Mouse (Mus musculus) liver, embryonic 14 days (tissue): ENCODE data around the gene Kctd8. TPM values are rescaled to one million over a fixed set of nuclear protein-coding genes. Genes with fewer than 3 reads are reported as not detected.

Experiments
- polyA plus RNA-seq: library from polyadenylated mRNA; depleted of rRNA; stranded (reverse); fragments of >200 nt; gene quantifications from 2 replicates; pipeline ENCODE4 v1.2.3, GENCODE M21; 2012; rRNA removed

Gene Kctd8
- polyA plus RNA-seq, result 0.01 TPM in 2 replicates

DNA sequence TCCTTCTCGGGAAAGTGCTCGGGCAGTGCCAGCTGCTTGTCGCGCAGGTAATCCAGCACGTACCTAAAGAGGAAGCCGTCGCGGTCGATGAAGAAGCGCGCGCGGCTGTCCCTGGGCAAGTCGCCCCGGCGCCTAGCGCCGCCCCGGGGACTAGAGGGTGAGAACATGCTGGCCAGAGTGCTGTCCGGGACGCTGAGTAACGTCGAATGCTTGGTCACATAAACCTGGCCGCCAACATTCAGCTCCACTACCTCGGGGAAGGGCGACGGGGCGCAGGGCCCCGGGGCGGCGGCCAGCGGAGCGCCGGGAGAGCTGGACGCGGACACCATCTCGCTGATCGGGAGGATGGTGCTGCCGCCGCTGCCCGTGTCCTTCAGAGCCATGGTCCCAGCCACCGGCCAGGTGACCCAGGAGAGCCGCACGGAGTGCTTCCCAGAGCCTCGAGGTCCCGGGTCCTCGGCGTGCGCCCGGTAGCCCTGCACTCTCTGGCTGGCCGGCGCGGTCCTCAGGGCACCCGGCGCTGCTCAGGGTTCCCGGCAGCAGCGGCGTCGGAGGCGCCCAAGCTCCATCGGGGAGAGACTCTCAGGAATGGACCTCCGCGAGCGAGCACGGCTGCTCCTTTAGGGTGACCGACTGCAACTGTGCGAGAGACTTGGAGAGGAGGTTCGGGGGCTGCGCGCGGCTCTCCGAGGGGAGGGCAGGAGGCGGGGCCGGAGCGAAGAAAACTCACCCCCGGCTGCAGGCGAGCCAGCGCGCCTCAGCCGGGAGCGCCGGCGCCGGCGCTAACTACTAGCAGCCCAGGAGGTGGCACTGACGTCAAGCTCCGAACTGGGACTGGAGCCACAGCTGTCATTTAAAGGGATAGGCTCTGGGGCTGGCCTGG lies at the start of gene Kctd8:
Kctd8 (minus strand) TSS at position 761 of the 883 bp plus-strand sequence.

Other genes starting within 250 kb of the Kctd8 start
- gene Yipf7, start 201.0 kb upstream of the Kctd8 start, polyA plus RNA-seq, result 0.05 TPM in 1 of 2 replicates, not detected in the other
- 7.8 and 8.2 TPM in 2 replicates for gene Guf1, start 215.2 kb upstream of the Kctd8 start, polyA plus RNA-seq